Mouse (Mus musculus) embryonic facial prominence, embryonic 14.5 days (tissue): ENCODE results near the gene Tbc1d4. TPM values are rescaled to one million over a fixed set of nuclear protein-coding genes. Genes with fewer than 3 reads are reported as not detected.

Experiments
- ATAC-seq: fragments of 200-750 bp; cut with Nextera tagmentation; 2 replicates; pipeline ENCODE4 v1.8.0; 2017; ENCODE audit warnings: low read depth, moderate number of reproducible peaks, moderate TSS enrichment
- DNase-seq: peaks from one replicate; pipeline ENCODE4 v3.0.0-alpha.2; 2015; ENCODE audit warnings: low spot score
- H3K27ac ChIP-seq: fragments of 300-500 bp; sonication (generic); replicated peaks from 2 replicates; pipeline ENCODE4 v1.5.1; 2014; ENCODE audit warnings: low read depth, mild to moderate bottlenecking, low read length, moderate library complexity
- H3K27me3 ChIP-seq: fragments of 300-500 bp; sonication (generic); replicated peaks from 2 replicates; pipeline ENCODE4 v1.6.1; 2014; ENCODE audit warnings: low read length; ENCODE audit not compliant: control insufficient read depth, insufficient read depth
- H3K36me3 ChIP-seq: fragments of 300-500 bp; sonication (generic); 2 replicates; pipeline ENCODE4 v1.6.1; 2014; ENCODE audit warnings: low read length, mixed read lengths; ENCODE audit not compliant: control insufficient read depth, insufficient read depth
- H3K4me1 ChIP-seq: fragments of 300-500 bp; sonication (generic); 2 replicates; pipeline ENCODE4 v1.6.1; 2014; ENCODE audit warnings: antibody characterized with exemption, low read length; ENCODE audit not compliant: control insufficient read depth, insufficient read depth
- H3K4me2 ChIP-seq: fragments of 300-500 bp; sonication (generic); 2 replicates; pipeline ENCODE4 v1.6.1; 2014; ENCODE audit warnings: low read depth, mild to moderate bottlenecking, low read length, moderate library complexity, mixed read lengths
- H3K4me3 ChIP-seq: fragments of 300-500 bp; sonication (generic); 2 replicates; pipeline ENCODE4 v1.5.1; 2014; ENCODE audit warnings: low read depth, mild to moderate bottlenecking, low read length
- H3K9ac ChIP-seq: fragments of 300-500 bp; sonication (generic); 2 replicates; pipeline ENCODE4 v1.6.1; 2014; ENCODE audit warnings: low read depth, mild to moderate bottlenecking, low read length, moderate library complexity, mixed read lengths
- H3K9me3 ChIP-seq: fragments of 300-500 bp; sonication (generic); 2 replicates; pipeline ENCODE4 v1.6.1; 2016; ENCODE audit warnings: low read length; ENCODE audit not compliant: control insufficient read depth
- WGBS: fragments of 180-500 bp; shearing (Covaris S2); extraction: QIAGEN DNeasy Blood & Tissue Kit; methylation state at CpG from one replicate; pipeline ENCODE4 v1.1.7; 2014; 5-methylcytosine and 5-hydroxymethylcytosine counted together
- polyA plus RNA-seq: library from polyadenylated mRNA; unstranded; fragments of >200 nt; fragmentation: Nextera tagmentation; extraction: Ambion mirVana; gene quantifications from 2 replicates; pipeline ENCODE4 v1.2.1, GENCODE M21; 2014

Gene Tbc1d4
- polyA plus RNA-seq, 1 experiment from 2014 or later: 17.3 TPM

DNA sequence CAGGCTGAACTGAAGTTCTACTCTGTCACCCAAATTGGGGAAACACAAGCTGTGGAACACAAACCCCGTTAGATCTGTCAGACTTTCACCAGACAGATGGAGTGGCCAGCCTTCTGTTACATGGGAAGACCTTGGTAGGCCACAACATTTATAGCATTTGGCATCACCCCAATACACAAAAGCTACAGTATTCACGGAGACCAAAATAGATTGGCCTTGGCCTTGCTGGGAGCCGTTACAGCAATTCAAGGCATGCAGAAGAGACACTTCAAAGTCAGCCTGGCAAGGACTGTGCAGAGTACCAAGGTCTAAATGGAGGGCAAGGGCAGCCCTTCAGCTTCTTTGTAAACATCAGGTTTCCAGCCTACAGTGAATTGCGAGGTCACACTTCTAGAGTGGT lies 125.8 kb downstream of the Tbc1d4 start:
- Histone ChIP-seq H3K4me2 (no peak overlapping the region), H3K4me3 (no peak overlapping the region), H3K36me3 (no peaks in the 10 kb centered on the region), H3K27ac (no peak overlapping the region), H3K4me1 (no peaks in the 10 kb centered on the region), H3K9me3 (no peaks in the 10 kb centered on the region), H3K9ac (no peak overlapping the region), H3K27me3 (no peaks in the 10 kb centered on the region)
- WGBS: 75% methylated on average over 4 of the region's 4 CpGs
- ATAC-seq (no peak), DNase-seq (peak; percentile 19)

GRCm38 (mm10) chr14:101482270-101482669 lies 126.7 kb downstream of the Tbc1d4 start:
- ATAC-seq (no peak), DNase-seq (no peak)
- no peaks in the 10 kb centered on the region for H3K4me1 ChIP-seq
- no peaks in the 10 kb centered on the region for H3K9me3 ChIP-seq
- WGBS: 40% methylated on average over 4 of the region's 4 CpGs
- H3K4me3 ChIP-seq: no peak overlapping the region
- H3K4me2 ChIP-seq: no peak overlapping the region
- no peak overlapping the region for H3K9ac ChIP-seq
- H3K27me3 ChIP-seq: no peaks in the 10 kb centered on the region
- H3K27ac ChIP-seq: no peak overlapping the region
- H3K36me3 ChIP-seq: no peaks in the 10 kb centered on the region

DNA sequence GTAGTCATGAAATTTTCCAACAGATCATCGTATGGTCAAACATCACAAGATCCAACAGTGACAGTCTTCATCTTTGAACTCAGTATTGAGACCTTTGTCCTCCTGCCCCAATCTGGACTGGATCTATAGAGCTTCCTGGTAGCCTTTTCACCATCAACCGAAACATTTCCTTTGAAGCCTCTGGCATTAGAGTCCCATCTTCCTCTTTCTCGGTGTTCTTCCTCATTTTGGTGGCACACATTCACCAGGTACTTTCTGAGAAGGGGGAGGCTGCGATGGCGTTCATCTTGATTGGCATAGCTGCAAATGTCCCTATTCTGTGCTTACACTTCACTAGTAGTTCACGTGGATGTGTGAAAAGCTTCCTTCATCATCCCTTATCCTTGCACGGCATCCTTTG lies 127.8 kb downstream of the Tbc1d4 start:
- no peaks in the 10 kb centered on the region for H3K36me3 ChIP-seq
- H3K4me2 ChIP-seq: no peak overlapping the region
- no peak overlapping the region for H3K4me3 ChIP-seq
- H3K27me3 ChIP-seq: no peaks in the 10 kb centered on the region
- H3K9ac ChIP-seq: no peak overlapping the region
- no peak for ATAC-seq
- DNase-seq: no peak
- H3K9me3 ChIP-seq: no peaks in the 10 kb centered on the region
- no peak overlapping the region for H3K27ac ChIP-seq
- WGBS: 91% methylated on average over 7 of the region's 7 CpGs
- H3K4me1 ChIP-seq: no peaks in the 10 kb centered on the region

- no peak for ATAC-seq
- 88% methylated on average over 7 of the region's 7 CpGs for WGBS
- DNase-seq: no peak
- Histone ChIP-seq H3K9ac (no peak overlapping the region), H3K27ac (no peak overlapping the region), H3K36me3 (no peaks in the 10 kb centered on the region), H3K4me1 (no peaks in the 10 kb centered on the region), H3K4me3 (no peak overlapping the region), H3K27me3 (no peaks in the 10 kb centered on the region), H3K9me3 (no peaks in the 10 kb centered on the region), H3K4me2 (no peak overlapping the region)
Observed at GRCm38 (mm10) chr14:101480541-101480940, 128.4 kb downstream of the Tbc1d4 start.

GRCm38 (mm10) chr14:101477827-101478220 lies 131.2 kb downstream of the Tbc1d4 start:
- Histone ChIP-seq H3K27ac (no peak overlapping the region), H3K9ac (no peak overlapping the region), H3K27me3 (no peaks in the 10 kb centered on the region), H3K4me3 (no peak overlapping the region), H3K9me3 (no peaks in the 10 kb centered on the region), H3K4me2 (no peak overlapping the region), H3K4me1 (no peaks in the 10 kb centered on the region), H3K36me3 (no peaks in the 10 kb centered on the region)
- ATAC-seq (no peak), DNase-seq (no peak)
- 81% methylated on average over 5 of the region's 5 CpGs for WGBS

DNA sequence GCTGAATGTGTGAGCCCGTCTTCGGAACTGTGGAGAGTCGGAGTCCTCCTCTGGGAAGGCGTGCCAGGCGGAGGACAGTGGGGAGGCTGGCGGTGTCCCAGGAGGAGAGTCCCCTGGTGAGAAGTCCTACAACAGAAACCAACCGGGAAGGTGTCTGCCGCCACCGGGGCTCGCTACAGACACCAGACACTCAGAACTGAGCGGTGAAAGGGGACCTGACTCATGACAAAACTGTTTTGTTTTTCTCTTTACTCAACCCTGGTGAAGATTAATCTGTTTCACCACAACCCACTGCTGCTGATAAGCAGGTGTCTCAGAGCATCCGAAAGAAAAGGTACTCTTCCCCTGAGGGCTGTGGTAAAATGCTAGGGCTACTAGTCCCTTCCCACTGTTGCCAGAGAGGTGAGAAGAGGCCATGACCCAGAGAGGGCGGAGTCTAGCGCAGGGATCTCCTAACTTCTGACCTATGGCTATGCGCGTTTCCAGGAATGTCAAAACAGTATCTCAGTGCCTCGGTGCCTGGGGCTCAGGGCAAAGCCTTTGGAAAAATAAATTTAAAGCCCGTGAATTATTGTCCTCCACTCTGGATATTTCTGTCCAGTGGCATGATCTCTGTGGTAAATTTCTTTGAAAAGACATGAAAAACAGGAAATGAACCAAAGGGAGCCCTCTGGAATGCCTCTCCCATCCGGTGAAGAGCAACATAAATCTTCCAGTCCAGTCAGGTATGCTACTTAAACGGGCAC lies 131.7 kb downstream of the Tbc1d4 start:
- Histone ChIP-seq H3K4me1 (no peaks in the 10 kb centered on the region), H3K9ac (no peak overlapping the region), H3K4me3 (no peak overlapping the region), H3K27me3 (no peaks in the 10 kb centered on the region), H3K36me3 (no peaks in the 10 kb centered on the region), H3K4me2 (no peak overlapping the region), H3K27ac (no peak overlapping the region), H3K9me3 (no peaks in the 10 kb centered on the region)
- 69% methylated on average over 20 of the region's 20 CpGs for WGBS
- ATAC-seq (no peak), DNase-seq (no peak)

DNA sequence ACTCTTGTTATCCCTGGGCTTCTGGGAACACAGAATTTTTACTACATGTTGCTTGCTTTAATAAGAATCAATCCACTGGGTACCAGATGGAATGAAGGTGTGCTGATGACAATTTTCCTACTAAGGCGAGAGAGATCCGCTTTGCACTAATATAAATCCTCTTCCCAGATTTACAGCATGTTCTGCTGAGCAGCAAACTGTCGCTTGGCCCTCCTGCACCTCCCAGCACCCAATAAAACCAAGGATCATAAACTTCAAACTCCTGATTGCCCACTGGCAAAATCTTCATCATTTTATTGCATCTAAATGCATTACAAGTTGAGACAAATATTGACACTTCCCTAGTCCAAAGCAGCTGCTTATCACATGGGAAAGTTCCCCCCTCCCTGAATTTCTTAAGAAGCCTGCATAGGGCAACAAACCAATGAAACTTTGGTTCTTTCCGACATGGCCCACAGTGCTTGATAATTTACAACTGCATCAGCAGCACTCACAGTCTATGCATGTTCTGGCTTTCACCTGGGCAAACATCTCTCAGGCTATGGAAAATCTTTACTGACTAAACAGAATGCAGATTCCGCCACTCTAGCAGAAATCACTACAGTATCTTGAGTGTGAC lies 139.4 kb downstream of the Tbc1d4 start:
- no peaks in the 10 kb centered on the region for H3K9me3 ChIP-seq
- H3K4me2 ChIP-seq: no peak overlapping the region
- H3K27ac ChIP-seq: no peak overlapping the region
- H3K27me3 ChIP-seq: no peaks in the 10 kb centered on the region
- no peak for DNase-seq
- no peak overlapping the region for H3K4me3 ChIP-seq
- no peak for ATAC-seq
- H3K4me1 ChIP-seq: no peaks in the 10 kb centered on the region
- WGBS: 84% methylated on average over 5 of the region's 5 CpGs
- no peak overlapping the region for H3K9ac ChIP-seq
- H3K36me3 ChIP-seq: no peaks in the 10 kb centered on the region

GRCm38 (mm10) chr14:101468143-101468542 lies 140.8 kb downstream of the Tbc1d4 start:
- WGBS: 87% methylated on average over 4 of the region's 4 CpGs

DNA sequence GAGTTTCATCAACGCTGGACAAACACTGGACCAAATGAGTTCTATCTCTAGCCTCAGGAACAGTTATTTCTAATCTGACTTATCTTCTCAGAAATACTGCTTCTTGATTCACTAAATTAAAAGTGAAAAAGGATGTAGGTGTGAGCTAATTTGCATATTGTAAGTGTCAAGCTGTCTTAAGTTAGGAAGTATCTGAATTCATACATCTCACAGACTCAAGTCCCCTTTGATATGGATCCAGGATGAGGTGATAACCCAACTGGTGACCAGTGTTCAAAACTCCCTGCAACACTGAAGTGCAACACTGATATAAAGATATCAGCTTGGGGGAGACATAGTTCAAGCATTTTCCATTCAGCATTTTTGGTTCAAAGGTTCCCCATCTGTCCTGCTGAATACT lies 141.5 kb downstream of the Tbc1d4 start:
- 94% methylated on average over 1 of the region's 1 CpGs for WGBS
- ATAC-seq: no peak
- Histone ChIP-seq H3K36me3 (no peaks in the 10 kb centered on the region), H3K27ac (no peak overlapping the region), H3K9ac (no peak overlapping the region), H3K9me3 (no peaks in the 10 kb centered on the region), H3K4me2 (no peak overlapping the region), H3K27me3 (no peaks in the 10 kb centered on the region), H3K4me3 (no peak overlapping the region), H3K4me1 (no peaks in the 10 kb centered on the region)
- no peak for DNase-seq

More at GRCm38 (mm10) chr14:101468143-101468542, 140.8 kb downstream of the Tbc1d4 start:
- ATAC-seq (no peak), DNase-seq (no peak)
- Histone ChIP-seq H3K9me3 (no peaks in the 10 kb centered on the region), H3K4me1 (no peaks in the 10 kb centered on the region), H3K4me2 (no peak overlapping the region), H3K27ac (no peak overlapping the region), H3K9ac (no peak overlapping the region), H3K36me3 (no peaks in the 10 kb centered on the region), H3K27me3 (no peaks in the 10 kb centered on the region), H3K4me3 (no peak overlapping the region)
